Mouse (Mus musculus) bone marrow, adult 2 months (tissue): ENCODE results near the gene Zfp986.
"Not testable (repeated sequence)": the region's sequence is repeated elsewhere in the genome, so short reads cannot be mapped to it uniquely, and the experiment has no call there.

Experiments
- CTCF ChIP-seq: fragments of 200-500 bp; IDR thresholded peaks from 2 replicates; pipeline ENCODE4 v1.5.1; 2011; ENCODE audit warnings: low read length, control low read depth; ENCODE audit not compliant: control insufficient read depth, insufficient read depth
- POLR2A ChIP-seq: fragments of 200-500 bp; IDR thresholded peaks from 2 replicates; pipeline ENCODE4 v1.6.1; 2011; ENCODE audit warnings: low read depth, mild to moderate bottlenecking, control low read depth, low read length, borderline replicate concordance; ENCODE audit not compliant: control insufficient read depth

DNA sequence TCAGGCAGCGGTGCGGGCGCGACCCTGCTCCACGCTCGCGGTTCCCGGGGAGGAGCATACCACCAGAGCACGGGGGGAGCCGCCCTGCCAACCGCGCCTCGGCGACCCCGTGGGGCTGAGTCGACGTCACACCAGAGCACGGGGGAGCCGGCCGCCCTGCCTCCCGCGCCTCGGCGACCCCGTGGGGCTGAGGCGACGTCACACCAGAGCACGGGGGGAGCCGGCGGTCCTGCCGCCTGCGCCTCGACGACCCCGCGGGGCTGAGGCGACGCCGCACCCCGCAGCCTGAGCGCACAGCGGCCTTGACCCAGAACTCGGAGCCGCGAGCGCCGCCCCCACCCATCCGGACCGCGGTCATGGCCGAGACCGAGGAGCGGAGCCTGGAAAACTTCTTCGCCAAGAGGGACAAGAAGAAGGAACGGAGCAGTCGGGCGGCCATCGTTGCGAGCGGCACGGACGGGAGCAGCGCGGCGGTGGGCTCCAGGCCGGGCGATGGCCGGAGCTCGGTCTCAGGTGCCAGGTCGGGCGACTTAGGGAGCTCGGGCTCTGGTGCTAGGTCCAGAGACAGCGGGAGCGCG lies 31.6 kb upstream of the Zfp986 start:
- TF ChIP-seq CTCF, POLR2A: not testable (repeated sequence)
